Mouse (Mus musculus) cerebellum, postnatal 14 days (tissue): ENCODE results near the gene Txn1.

Experiments used
- DNase-seq, 2 experiments: peaks; one replicate each; pipeline ENCODE4 v3.0.0; 2021; ENCODE audit warnings: mixed read lengths in 2 of 2

The Txn1 gene

DNA sequence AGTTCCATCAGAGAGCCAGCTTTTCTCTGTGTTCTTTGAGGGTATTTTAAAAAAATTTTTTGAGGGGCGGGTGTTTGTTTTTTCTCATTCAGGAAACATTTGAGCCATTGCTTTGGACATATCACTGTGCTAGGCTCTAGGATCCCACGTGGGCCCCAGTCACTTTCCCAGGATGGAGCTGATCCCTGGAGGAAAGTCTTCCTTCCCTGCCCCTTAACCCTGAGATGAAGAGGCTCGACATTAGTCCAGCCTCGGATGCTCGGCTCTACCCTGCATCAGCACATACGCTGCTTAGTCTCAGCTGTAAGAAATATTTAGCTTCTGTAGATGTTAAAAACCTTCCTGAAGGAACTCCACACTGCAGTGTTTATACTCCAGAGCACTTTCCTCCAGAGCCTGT is 60.3 kb downstream of the Txn1 start:
- no peak for DNase-seq

DNA sequence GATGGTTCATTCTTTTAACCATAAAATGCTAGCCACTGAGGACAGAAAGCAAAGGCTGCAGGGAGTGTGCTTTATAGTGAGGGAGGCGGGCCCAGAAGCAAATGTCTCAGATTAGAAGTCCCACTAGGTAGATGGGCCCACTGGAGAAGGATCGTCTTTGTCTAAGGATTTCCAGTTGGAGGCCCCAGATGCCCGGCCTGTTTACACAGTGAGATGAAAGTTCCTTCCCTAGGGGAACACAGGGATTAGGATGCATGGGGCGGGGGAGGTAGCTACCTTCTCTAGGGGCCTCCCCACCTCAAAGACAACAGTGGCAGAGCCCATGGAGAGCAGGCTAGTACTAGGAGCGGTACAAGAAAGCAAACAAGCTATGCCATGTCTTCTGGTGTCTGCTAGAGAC is 61.1 kb downstream of the Txn1 start:
- DNase-seq = no peak
